Mouse (Mus musculus) embryonic facial prominence, embryonic 12.5 days (tissue): ENCODE measurements at regions not wholly inside any gene's neighbourhood (a gene's known extent, or its start where the extent isn't known, plus 50 kb on each side); places are given as distances from the start of the nearest gene placed in this dataset.

ENCODE experiments used
- ATAC-seq: fragments of 200-750 bp; cut with Nextera tagmentation; 2 replicates; pipeline ENCODE4 v1.8.0; 2017; ENCODE audit not compliant: insufficient number of reproducible peaks, insufficient read depth, low FRiP score, low TSS enrichment
- H3K27ac ChIP-seq: fragments of 300-500 bp; sonication (generic); 2 replicates; pipeline ENCODE4 v1.5.1; 2016; ENCODE audit warnings: mild to moderate bottlenecking
- H3K27me3 ChIP-seq: fragments of 300-500 bp; sonication (generic); 2 replicates; pipeline ENCODE4 v1.6.1; 2016; ENCODE audit warnings: mild to moderate bottlenecking, moderate library complexity
- H3K36me3 ChIP-seq: fragments of 300-500 bp; sonication (generic); 2 replicates; pipeline ENCODE4 v1.6.1; 2016; ENCODE audit warnings: mild to moderate bottlenecking
- H3K4me1 ChIP-seq: fragments of 300-500 bp; sonication (generic); 2 replicates; pipeline ENCODE4 v1.6.1; 2016
- H3K4me2 ChIP-seq: fragments of 300-500 bp; sonication (generic); replicated peaks from 2 replicates; pipeline ENCODE4 v1.6.1; 2016; ENCODE audit warnings: mild to moderate bottlenecking, moderate library complexity
- H3K4me3 ChIP-seq: fragments of 300-500 bp; sonication (generic); 2 replicates; pipeline ENCODE4 v1.5.1; 2016; ENCODE audit warnings: mild to moderate bottlenecking
- H3K9ac ChIP-seq: fragments of 300-500 bp; sonication (generic); 2 replicates; pipeline ENCODE4 v1.6.1; 2016; ENCODE audit warnings: mild to moderate bottlenecking, moderate library complexity
- H3K9me3 ChIP-seq: fragments of 300-500 bp; sonication (generic); 2 replicates; pipeline ENCODE4 v1.6.1; 2016; ENCODE audit warnings: mild to moderate bottlenecking, moderate library complexity
- WGBS: fragments of 180-500 bp; shearing (Covaris S2); methylation state at CpG from one replicate; pipeline ENCODE4 v1.1.7; 2016; 5-methylcytosine and 5-hydroxymethylcytosine counted together

GRCm38 (mm10) chr10:98646311-98646999 is 267.8 kb upstream of the Atp2b1 start:
- no peaks in the 10 kb centered on the region for H3K36me3 ChIP-seq
- ATAC-seq, result no peak
- no peaks in the 10 kb centered on the region for H3K4me1 ChIP-seq
- H3K4me2 ChIP-seq, result no peak overlapping the region
- no peak overlapping the region for H3K9ac ChIP-seq
- no peak overlapping the region for H3K4me3 ChIP-seq
- H3K9me3 ChIP-seq, result no peaks in the 10 kb centered on the region
- 86% methylated on average over 8 of the region's 8 CpGs for WGBS
- H3K27me3 ChIP-seq, result no peaks in the 10 kb centered on the region
- no peak overlapping the region for H3K27ac ChIP-seq

GRCm38 (mm10) chr10:98648710-98649245 is 265.4 kb upstream of the Atp2b1 start:
- no peaks in the 10 kb centered on the region for H3K4me1 ChIP-seq
- no peak overlapping the region for H3K4me3 ChIP-seq
- no peaks in the 10 kb centered on the region for H3K36me3 ChIP-seq
- no peak overlapping the region for H3K27ac ChIP-seq
- H3K27me3 ChIP-seq, result no peaks in the 10 kb centered on the region
- H3K9me3 ChIP-seq, result no peaks in the 10 kb centered on the region
- 92% methylated on average over 7 of the region's 7 CpGs for whole genome bisulfite sequencing
- H3K4me2 ChIP-seq, result no peak overlapping the region
- no peak for ATAC-seq
- no peak overlapping the region for H3K9ac ChIP-seq

- Histone ChIP-seq H3K27me3 (no peaks in the 10 kb centered on the region), H3K4me1 (no peaks in the 10 kb centered on the region), H3K9me3 (no peaks in the 10 kb centered on the region), H3K9ac (no peak overlapping the region), H3K36me3 (no peaks in the 10 kb centered on the region), H3K4me2 (no peak overlapping the region), H3K4me3 (no peak overlapping the region), H3K27ac (no peak overlapping the region)
- no peak for ATAC-seq
- 91% methylated on average over 4 of the region's 4 CpGs for WGBS
These were observed 263.7 kb upstream of the Atp2b1 start for GRCm38 (mm10) chr10:98650533-98650932.

- Histone ChIP-seq H3K4me3 (no peak overlapping the region), H3K36me3 (no peaks in the 10 kb centered on the region), H3K4me2 (no peak overlapping the region), H3K27me3 (no peaks in the 10 kb centered on the region), H3K27ac (no peak overlapping the region), H3K9me3 (no peaks in the 10 kb centered on the region), H3K9ac (no peak overlapping the region), H3K4me1 (no peaks in the 10 kb centered on the region)
- ATAC-seq, result no peak
- 78% methylated on average over 6 of the region's 6 CpGs for WGBS
These were observed 263.1 kb upstream of the Atp2b1 start for GRCm38 (mm10) chr10:98651127-98651526.

- H3K4me2 ChIP-seq, result no peak overlapping the region
- WGBS, result 88% methylated on average over 5 of the region's 5 CpGs
- H3K27ac ChIP-seq, result no peak overlapping the region
These were observed 262.6 kb upstream of the Atp2b1 start for GRCm38 (mm10) chr10:98651599-98651998.

GRCm38 (mm10) chr10:98652084-98652483 is 262.1 kb upstream of the Atp2b1 start:
- no peaks in the 10 kb centered on the region for H3K36me3 ChIP-seq
- 83% methylated on average over 2 of the region's 2 CpGs for WGBS
- no peaks in the 10 kb centered on the region for H3K27me3 ChIP-seq
- no peaks in the 10 kb centered on the region for H3K4me1 ChIP-seq
- ATAC-seq, result no peak
- H3K27ac ChIP-seq, result no peak overlapping the region
- H3K9me3 ChIP-seq, result no peaks in the 10 kb centered on the region
- H3K4me3 ChIP-seq, result no peak overlapping the region
- H3K4me2 ChIP-seq, result no peak overlapping the region
- H3K9ac ChIP-seq, result no peak overlapping the region

More at GRCm38 (mm10) chr10:98651599-98651998, 262.6 kb upstream of the Atp2b1 start:
- H3K4me3 ChIP-seq, result no peak overlapping the region
- H3K4me1 ChIP-seq, result no peaks in the 10 kb centered on the region
- no peaks in the 10 kb centered on the region for H3K9me3 ChIP-seq
- no peak for ATAC-seq
- H3K27me3 ChIP-seq, result no peaks in the 10 kb centered on the region
- no peak overlapping the region for H3K9ac ChIP-seq
- no peaks in the 10 kb centered on the region for H3K36me3 ChIP-seq

GRCm38 (mm10) chr10:98660747-98661146 is 253.5 kb upstream of the Atp2b1 start:
- H3K4me2 ChIP-seq, result no peak overlapping the region
- H3K4me1 ChIP-seq, result no peaks in the 10 kb centered on the region
- H3K27ac ChIP-seq, result no peak overlapping the region
- H3K4me3 ChIP-seq, result no peak overlapping the region
- H3K9me3 ChIP-seq, result no peaks in the 10 kb centered on the region
- H3K27me3 ChIP-seq, result no peaks in the 10 kb centered on the region
- no peak overlapping the region for H3K9ac ChIP-seq
- ATAC-seq, result no peak
- no peaks in the 10 kb centered on the region for H3K36me3 ChIP-seq
- WGBS, result 33% methylated on average over 1 of the region's 1 CpGs

- Histone ChIP-seq H3K4me2 (no peak overlapping the region), H3K9me3 (no peaks in the 10 kb centered on the region), H3K9ac (no peak overlapping the region), H3K4me3 (no peak overlapping the region), H3K36me3 (no peaks in the 10 kb centered on the region), H3K27me3 (no peaks in the 10 kb centered on the region), H3K27ac (no peak overlapping the region), H3K4me1 (no peaks in the 10 kb centered on the region)
- no peak for ATAC-seq
- 91% methylated on average over 3 of the region's 3 CpGs for whole genome bisulfite sequencing
These were observed 248.2 kb upstream of the Atp2b1 start for GRCm38 (mm10) chr10:98665936-98666505.

GRCm38 (mm10) chr10:98667728-98668127 is 246.5 kb upstream of the Atp2b1 start:
- Histone ChIP-seq H3K27ac (no peak overlapping the region), H3K4me1 (no peaks in the 10 kb centered on the region), H3K27me3 (no peaks in the 10 kb centered on the region), H3K4me3 (no peak overlapping the region), H3K9me3 (no peaks in the 10 kb centered on the region), H3K9ac (no peak overlapping the region), H3K4me2 (no peak overlapping the region), H3K36me3 (no peaks in the 10 kb centered on the region)
- ATAC-seq, result no peak
- WGBS, result 72% methylated on average over 1 of the region's 1 CpGs

- no peaks in the 10 kb centered on the region for H3K4me1 ChIP-seq
- H3K36me3 ChIP-seq, result no peaks in the 10 kb centered on the region
- no peak overlapping the region for H3K27ac ChIP-seq
- 78% methylated on average over 1 of the region's 1 CpGs for WGBS
- no peak overlapping the region for H3K4me2 ChIP-seq
- no peak for ATAC-seq
- H3K9ac ChIP-seq, result no peak overlapping the region
- no peaks in the 10 kb centered on the region for H3K9me3 ChIP-seq
- no peak overlapping the region for H3K4me3 ChIP-seq
- H3K27me3 ChIP-seq, result no peaks in the 10 kb centered on the region
These were observed 240.1 kb upstream of the Atp2b1 start for GRCm38 (mm10) chr10:98674131-98674530.

- Histone ChIP-seq H3K4me1 (no peaks in the 10 kb centered on the region), H3K9me3 (no peaks in the 10 kb centered on the region), H3K4me2 (no peak overlapping the region), H3K9ac (no peak overlapping the region), H3K4me3 (no peak overlapping the region), H3K36me3 (no peaks in the 10 kb centered on the region), H3K27ac (no peak overlapping the region), H3K27me3 (no peaks in the 10 kb centered on the region)
- WGBS, result 65% methylated on average over 2 of the region's 2 CpGs
- no peak for ATAC-seq
These were observed 237.3 kb upstream of the Atp2b1 start for GRCm38 (mm10) chr10:98676907-98677306.

GRCm38 (mm10) chr10:98678234-98678633 is 236.0 kb upstream of the Atp2b1 start:
- Histone ChIP-seq H3K4me2 (no peak overlapping the region), H3K27ac (no peak overlapping the region), H3K4me3 (no peak overlapping the region), H3K27me3 (no peaks in the 10 kb centered on the region), H3K9me3 (no peaks in the 10 kb centered on the region), H3K36me3 (no peaks in the 10 kb centered on the region), H3K9ac (no peak overlapping the region), H3K4me1 (no peaks in the 10 kb centered on the region)
- 91% methylated on average over 4 of the region's 4 CpGs for WGBS
- no peak for ATAC-seq
